Mouse (Mus musculus): Measurements from ENCODE around the gene Ngf. TPM values are rescaled to one million over a fixed set of nuclear protein-coding genes. Genes with fewer than 3 reads are reported as not detected.

The Ngf gene
- polyA plus RNA-seq (2012; rRNA removed): 3.0 and 3.4 TPM in 2 replicates

GRCm38 (mm10) chr3:102469713-102470448, at the start of gene Ngf:
Gene Ngf, plus strand, starts transcription at chr3:102469919.

All from central nervous system, embryonic 18 days (tissue).